Mouse (Mus musculus) heart, postnatal 0 days (tissue): ENCODE measurements at regions not wholly inside any gene's neighbourhood (a gene's known extent, or its start where the extent isn't known, plus 50 kb on each side); places are given as distances from the start of the nearest gene placed in this dataset.

Source experiments
- CTCF ChIP-seq: IDR thresholded peaks from 2 replicates; pipeline ENCODE4 v1.5.1; 2016; ENCODE audit warnings: antibody characterized with exemption, control low read depth, low read depth
- EP300 ChIP-seq: IDR thresholded peaks from 2 replicates; pipeline ENCODE4 v1.6.1; 2016; ENCODE audit warnings: antibody characterized with exemption, low read depth

- TF ChIP-seq CTCF = no peak
- TF ChIP-seq EP300 = no peak
Measured at GRCm38 (mm10) chr13:60420386-60420785, 181.4 kb upstream of the Dapk1 start.
